Mouse (Mus musculus): ENCODE results near the gene Ankrd40. TPM values are rescaled to one million over a fixed set of nuclear protein-coding genes. Genes with fewer than 3 reads are reported as not detected.

Ankrd40 gene
- polyA plus RNA-seq, 1 experiment from 2014 or later: 16.3 TPM

GRCm38 (mm10) chr11:94330211-94330610 lies 2.4 kb downstream of the Ankrd40 start:
- WGBS: 91% methylated on average over 3 of the region's 3 CpGs
- no peak overlapping the region for H3K27ac ChIP-seq
- no peak for DNase-seq (ENCODE audit: low spot score)
- no peaks in the 10 kb centered on the region for H3K9me3 ChIP-seq
- peaks cover 34% of the 10 kb centered on the region for H3K4me1 ChIP-seq
- H3K27me3 ChIP-seq (ENCODE audit: insufficient read depth, poor library complexity, severe bottlenecking): no peaks in the 10 kb centered on the region
- H3K36me3 ChIP-seq: peaks cover 12% of the 10 kb centered on the region
- H3K4me3 ChIP-seq: no peak overlapping the region

DNA sequence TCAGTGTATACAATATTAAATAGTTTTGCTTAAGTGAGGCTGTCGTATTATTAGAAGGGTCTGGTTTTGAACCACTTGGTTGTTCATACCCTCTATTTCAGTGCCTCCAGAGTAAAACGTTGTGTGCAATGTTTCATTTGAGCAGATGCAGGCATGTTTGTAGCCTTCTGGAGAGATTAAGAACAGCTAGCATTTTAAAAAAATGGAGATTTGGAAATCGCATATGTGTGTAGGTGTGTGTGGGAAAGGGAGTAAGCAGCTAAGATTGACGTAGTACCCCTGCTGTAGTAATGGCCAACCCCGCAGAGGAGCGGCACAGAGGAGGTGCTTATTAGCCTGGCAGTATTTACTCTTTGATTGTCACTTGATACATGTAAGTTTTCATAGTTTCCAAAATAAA lies 4.9 kb downstream of the Ankrd40 start:
- WGBS: 90% methylated on average over 6 of the region's 6 CpGs
- Histone ChIP-seq H3K9me3 (no peaks in the 10 kb centered on the region), H3K36me3 (peaks cover 27% of the 10 kb centered on the region), H3K27ac (no peak overlapping the region), H3K27me3 (ENCODE audit: insufficient read depth, poor library complexity, severe bottlenecking) (no peaks in the 10 kb centered on the region), H3K4me1 (peaks cover 27% of the 10 kb centered on the region; the same call in 1 of the 2 replicates), H3K4me3 (no peak overlapping the region)
- DNase-seq (ENCODE audit: low spot score): no peak

GRCm38 (mm10) chr11:94334386-94334968 lies 6.7 kb downstream of the Ankrd40 start:
- Histone ChIP-seq H3K27me3 (ENCODE audit: insufficient read depth, poor library complexity, severe bottlenecking) (no peaks in the 10 kb centered on the region), H3K4me1 (peaks cover 18% of the 10 kb centered on the region; the same call in 1 of the 2 replicates), H3K9me3 (no peaks in the 10 kb centered on the region), H3K36me3 (peaks cover 45% of the 10 kb centered on the region), H3K4me3 (no peak overlapping the region), H3K27ac (0 out of 2 replicates have a peak overlapping the region, but pooled peaks have one; percentile 3)
- DNase-seq (ENCODE audit: low spot score): peak; percentile 91
- WGBS: 88% methylated on average over 8 of the region's 8 CpGs

- Histone ChIP-seq H3K9me3 (no peaks in the 10 kb centered on the region), H3K4me1 (peaks cover 20% of the 10 kb centered on the region; the same call in 1 of the 2 replicates), H3K27me3 (ENCODE audit: insufficient read depth, poor library complexity, severe bottlenecking) (no peaks in the 10 kb centered on the region), H3K4me3 (no peak overlapping the region), H3K36me3 (peaks cover 52% of the 10 kb centered on the region), H3K27ac (no peak overlapping the region)
- DNase-seq (ENCODE audit: low spot score): no peak
Measured at GRCm38 (mm10) chr11:94336551-94336950, 8.8 kb downstream of the Ankrd40 start.

- no peak for DNase-seq (ENCODE audit: low spot score)
- peaks cover 29% of the 10 kb centered on the region for H3K4me1 ChIP-seq
- H3K4me3 ChIP-seq: no peak overlapping the region
- no peaks in the 10 kb centered on the region for H3K27me3 ChIP-seq (ENCODE audit: insufficient read depth, poor library complexity, severe bottlenecking)
- H3K9me3 ChIP-seq: no peaks in the 10 kb centered on the region
- WGBS: 82% methylated on average over 2 of the region's 2 CpGs
- peaks cover 53% of the 10 kb centered on the region for H3K36me3 ChIP-seq
- no peak overlapping the region for H3K27ac ChIP-seq
Measured at GRCm38 (mm10) chr11:94338347-94338746, 10.5 kb downstream of the Ankrd40 start.

DNA sequence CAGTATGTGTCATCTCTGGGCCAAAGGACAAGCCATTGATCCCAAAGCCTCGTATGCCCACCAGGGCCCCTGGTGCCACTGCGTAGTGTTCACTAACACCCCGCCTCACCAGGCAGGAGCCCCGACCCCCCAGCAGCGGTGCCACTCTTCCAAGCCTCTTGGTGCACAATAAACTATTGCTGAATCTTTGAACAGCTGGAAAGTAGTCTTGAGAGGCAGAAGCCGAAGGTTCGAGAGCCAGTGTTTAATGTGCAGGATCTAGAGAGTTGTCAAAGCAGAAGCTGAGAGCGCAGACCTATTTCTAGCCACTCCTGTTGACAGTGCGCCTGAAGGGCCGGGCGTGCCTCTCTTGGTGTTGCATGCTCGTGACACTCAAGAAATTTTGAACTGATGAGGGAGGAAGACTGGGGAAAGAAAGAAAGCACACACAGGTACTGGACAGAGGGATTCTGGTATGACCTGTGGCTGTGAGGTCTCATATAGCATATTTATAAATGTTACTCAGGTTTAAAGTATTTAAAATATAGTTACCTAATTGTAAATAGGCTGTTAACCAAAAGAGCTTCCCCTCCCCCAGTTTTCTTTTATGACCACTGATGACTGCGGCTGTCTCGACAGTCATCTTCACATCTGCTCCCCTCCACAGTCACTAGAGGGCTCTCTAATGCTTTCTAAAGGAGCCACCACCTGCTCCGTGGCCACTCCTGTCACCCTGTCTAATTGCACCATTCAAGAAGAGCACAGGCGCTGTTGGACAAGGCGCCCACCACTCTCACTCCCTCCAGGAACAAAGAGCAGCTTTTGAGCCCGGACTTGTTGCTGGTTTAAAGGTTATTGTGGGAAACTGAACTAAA lies 12.2 kb downstream of the Ankrd40 start:
- no peak for DNase-seq (ENCODE audit: low spot score)
- H3K36me3 ChIP-seq: peaks cover 45% of the 10 kb centered on the region
- peaks cover 43% of the 10 kb centered on the region for H3K4me1 ChIP-seq
- 57% methylated on average over 18 of the region's 18 CpGs for WGBS
- H3K27me3 ChIP-seq (ENCODE audit: insufficient read depth, poor library complexity, severe bottlenecking): no peaks in the 10 kb centered on the region
- H3K9me3 ChIP-seq: no peaks in the 10 kb centered on the region
- H3K4me3 ChIP-seq: no peak overlapping the region
- no peak overlapping the region for H3K27ac ChIP-seq

DNA sequence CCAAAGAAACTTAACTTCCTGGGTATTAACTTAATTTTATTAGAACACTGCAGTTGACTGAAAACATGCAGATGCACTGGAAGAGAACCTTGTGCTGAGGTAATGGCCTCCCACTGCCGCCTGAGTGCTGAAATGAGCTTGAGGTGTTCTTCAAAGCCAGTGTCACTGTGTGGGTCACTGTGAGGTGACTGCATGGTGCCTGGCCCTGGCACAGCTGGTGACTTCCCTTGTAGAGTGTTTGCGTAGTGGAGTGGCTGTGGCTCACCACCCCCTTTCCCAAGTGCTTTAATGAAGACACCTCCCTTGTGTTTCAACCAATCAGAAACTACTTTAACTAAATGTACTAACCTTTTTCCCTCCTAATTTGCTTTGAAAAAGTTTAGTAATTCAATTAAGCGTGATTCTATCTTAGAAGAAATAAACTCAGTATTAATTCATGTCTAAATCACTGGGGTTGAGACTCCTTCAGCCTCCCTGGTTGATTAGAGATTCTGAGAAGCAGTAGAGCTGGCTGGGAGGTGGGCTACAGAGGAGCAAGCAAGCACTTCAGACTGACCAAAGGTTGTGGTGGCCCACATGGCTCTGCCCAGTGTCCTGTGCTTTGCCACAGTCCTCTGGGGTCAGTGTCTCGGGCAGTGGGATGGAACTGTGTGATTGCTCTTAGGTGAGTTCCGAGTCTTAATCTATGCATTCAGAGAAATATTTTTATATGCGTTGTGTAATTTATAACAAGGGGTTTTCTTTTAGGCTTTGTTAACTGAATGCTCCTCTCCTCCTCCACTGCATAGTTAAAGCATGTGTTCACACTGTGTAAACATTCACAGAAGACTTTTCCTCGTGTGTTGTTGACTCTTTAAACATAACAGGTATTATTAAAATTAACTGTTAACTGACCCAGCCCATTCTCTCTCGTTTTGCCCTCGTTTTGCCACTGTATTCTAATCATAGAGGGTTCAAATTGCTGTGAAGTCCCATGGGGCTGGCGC lies 13.4 kb downstream of the Ankrd40 start:
- Histone ChIP-seq H3K36me3 (peaks cover 32% of the 10 kb centered on the region), H3K4me1 (peaks cover 47% of the 10 kb centered on the region), H3K4me3 (no peak overlapping the region), H3K9me3 (no peaks in the 10 kb centered on the region), H3K27ac (no peak overlapping the region), H3K27me3 (ENCODE audit: insufficient read depth, poor library complexity, severe bottlenecking) (peaks cover 11% of the 10 kb centered on the region; the same call in 1 of the 2 replicates)
- no peak for DNase-seq (ENCODE audit: low spot score)
- 80% methylated on average over 10 of the region's 10 CpGs for WGBS

DNA sequence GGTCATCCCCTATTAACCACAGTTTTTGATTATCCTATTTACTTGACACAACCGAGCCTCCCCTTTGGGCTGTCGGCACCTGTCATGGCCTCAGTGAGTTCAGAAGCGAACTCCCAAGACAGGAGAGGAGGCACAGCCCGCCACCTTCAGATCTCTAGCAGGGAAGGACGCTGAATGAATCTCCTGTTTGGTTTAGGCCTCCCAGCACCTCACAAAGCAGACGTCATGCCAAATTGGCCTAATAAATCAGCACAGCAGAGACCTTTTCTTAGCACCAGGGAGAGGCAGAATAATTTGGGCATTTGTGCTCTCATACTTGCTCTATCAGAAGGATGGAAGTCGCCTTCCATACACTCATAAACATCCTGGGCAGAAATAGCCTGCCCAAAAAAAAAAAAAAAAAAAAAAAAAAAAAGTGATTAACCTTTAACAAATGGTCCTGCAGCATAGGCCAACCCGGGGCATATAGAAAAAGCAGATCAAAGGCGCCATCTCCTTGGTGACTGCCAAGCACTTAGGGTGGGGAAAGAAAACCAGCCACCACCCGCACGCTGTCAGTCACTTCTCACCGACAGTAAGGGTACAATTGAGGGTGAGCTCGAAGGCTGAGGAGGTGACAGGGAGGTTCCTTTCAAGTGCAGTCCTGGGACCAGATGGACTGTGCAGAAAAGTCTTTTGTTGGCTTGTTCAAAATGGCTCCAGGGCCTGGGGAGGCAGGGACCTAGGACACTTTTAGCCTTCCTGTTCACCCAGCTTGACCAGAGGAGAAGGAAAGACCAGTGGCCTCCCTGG lies 14.5 kb downstream of the Ankrd40 start:
- Histone ChIP-seq H3K36me3 (peaks cover 29% of the 10 kb centered on the region), H3K4me1 (peaks cover 55% of the 10 kb centered on the region), H3K27me3 (ENCODE audit: insufficient read depth, poor library complexity, severe bottlenecking) (peaks cover 19% of the 10 kb centered on the region; the same call in 1 of the 2 replicates), H3K9me3 (no peaks in the 10 kb centered on the region), H3K27ac (peak overlapping the region; percentile 36; the same call in 1 of the 2 replicates), H3K4me3 (no peak overlapping the region)
- 41% methylated on average over 13 of the region's 13 CpGs for WGBS
- DNase-seq (ENCODE audit: low spot score): no peak

GRCm38 (mm10) chr11:94343955-94344358 lies 16.2 kb downstream of the Ankrd40 start:
- H3K4me3 ChIP-seq: no peak overlapping the region

GRCm38 (mm10) chr11:94344470-94344869 lies 16.7 kb downstream of the Ankrd40 start:
- H3K9me3 ChIP-seq: no peaks in the 10 kb centered on the region
- H3K27me3 ChIP-seq (ENCODE audit: insufficient read depth, poor library complexity, severe bottlenecking): peaks cover 19% of the 10 kb centered on the region; the same call in 1 of the 2 replicates
- no peak for DNase-seq (ENCODE audit: low spot score)
- H3K36me3 ChIP-seq: peaks cover 10% of the 10 kb centered on the region
- 63% methylated on average over 1 of the region's 1 CpGs for WGBS
- H3K27ac ChIP-seq: no peak overlapping the region; the same call in 1 of the 2 replicates
- peaks cover 55% of the 10 kb centered on the region for H3K4me1 ChIP-seq
- no peak overlapping the region for H3K4me3 ChIP-seq

More at GRCm38 (mm10) chr11:94343955-94344358, 16.2 kb downstream of the Ankrd40 start:
- peaks cover 15% of the 10 kb centered on the region for H3K36me3 ChIP-seq
- DNase-seq (ENCODE audit: low spot score): no peak
- WGBS: 52% methylated on average over 5 of the region's 5 CpGs
- peaks cover 55% of the 10 kb centered on the region for H3K4me1 ChIP-seq
- H3K27ac ChIP-seq: peak overlapping the region; percentile 16; the same call in 1 of the 2 replicates
- H3K9me3 ChIP-seq: no peaks in the 10 kb centered on the region
- H3K27me3 ChIP-seq (ENCODE audit: insufficient read depth, poor library complexity, severe bottlenecking): peaks cover 19% of the 10 kb centered on the region; the same call in 1 of the 2 replicates

GRCm38 (mm10) chr11:94345926-94346325 lies 18.1 kb downstream of the Ankrd40 start:
- Histone ChIP-seq H3K9me3 (no peaks in the 10 kb centered on the region), H3K27me3 (ENCODE audit: insufficient read depth, poor library complexity, severe bottlenecking) (peaks cover 24% of the 10 kb centered on the region; the same call in 1 of the 2 replicates), H3K4me1 (peaks cover 48% of the 10 kb centered on the region), H3K27ac (no peak overlapping the region), H3K36me3 (peaks cover 2% of the 10 kb centered on the region; the same call in 1 of the 2 replicates), H3K4me3 (no peak overlapping the region)
- WGBS: 74% methylated on average over 10 of the region's 10 CpGs
- DNase-seq (ENCODE audit: low spot score): no peak

Data from heart, embryonic 10.5 days (tissue).